Mouse (Mus musculus): ENCODE measurements around the gene Lnx1. TPM values are rescaled to one million over a fixed set of nuclear protein-coding genes. Genes with fewer than 3 reads are reported as not detected.

The Lnx1 gene
- polyA plus RNA-seq, 1 experiment: 1.7 TPM

GRCm38 (mm10) chr5:74617816-74618572 lies 84.7 kb downstream of the Lnx1 start:
- Histone ChIP-seq H3K27ac (replicated peaks; ENCODE audit: low read depth, low read length) (no peak overlapping the region), H3K4me3 (ENCODE audit: insufficient read depth, low read depth, low read length) (no peak overlapping the region), H3K4me1 (ENCODE audit: control insufficient read depth, insufficient read depth, insufficient read length, low read length) (no peaks in the 10 kb centered on the region)

DNA sequence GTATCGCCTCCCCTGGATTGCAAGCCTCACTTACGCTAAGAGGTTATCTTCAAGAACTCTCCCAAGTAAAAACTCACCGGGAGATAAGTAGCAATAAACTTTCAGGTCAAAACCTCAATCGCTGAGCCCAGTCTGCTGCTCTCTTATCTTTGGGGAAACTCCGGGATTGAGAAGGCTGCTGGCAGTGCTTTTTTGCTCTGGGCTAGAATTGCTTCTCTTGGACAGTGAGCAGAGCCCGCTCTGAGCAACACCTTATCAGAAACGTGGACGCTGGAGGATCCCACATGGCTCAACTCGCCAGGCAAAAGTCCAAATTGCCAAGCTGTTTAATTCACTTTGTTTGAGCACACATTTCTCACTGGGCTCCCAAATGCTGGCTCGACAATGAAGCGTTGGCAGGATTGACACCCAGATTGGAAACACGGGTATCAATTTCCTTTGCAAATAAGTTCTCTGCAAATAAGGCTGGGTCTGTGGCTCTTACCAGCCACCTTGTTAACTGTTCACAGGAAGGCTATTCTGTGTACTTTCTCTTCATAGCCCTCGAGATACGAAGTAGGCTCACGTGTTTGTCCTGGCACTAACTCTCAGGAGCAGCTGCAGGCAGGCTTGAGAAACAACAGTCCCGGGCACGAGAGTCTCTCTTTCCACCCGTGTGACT lies 89.1 kb downstream of the Lnx1 start:
- Histone ChIP-seq H3K27ac (replicated peaks; ENCODE audit: low read depth, low read length) (no peak overlapping the region), H3K4me3 (ENCODE audit: insufficient read depth, low read depth, low read length) (0 out of 2 replicates have a peak overlapping the region, but pooled peaks have one; percentile 5), H3K4me1 (ENCODE audit: control insufficient read depth, insufficient read depth, insufficient read length, low read length) (no peaks in the 10 kb centered on the region)

GRCm38 (mm10) chr5:74612713-74613112 lies 90.0 kb downstream of the Lnx1 start:
- Histone ChIP-seq H3K4me3 (ENCODE audit: insufficient read depth, low read depth, low read length) (no peak overlapping the region), H3K4me1 (ENCODE audit: control insufficient read depth, insufficient read depth, insufficient read length, low read length) (no peaks in the 10 kb centered on the region), H3K27ac (replicated peaks; ENCODE audit: low read depth, low read length) (no peak overlapping the region)

DNA sequence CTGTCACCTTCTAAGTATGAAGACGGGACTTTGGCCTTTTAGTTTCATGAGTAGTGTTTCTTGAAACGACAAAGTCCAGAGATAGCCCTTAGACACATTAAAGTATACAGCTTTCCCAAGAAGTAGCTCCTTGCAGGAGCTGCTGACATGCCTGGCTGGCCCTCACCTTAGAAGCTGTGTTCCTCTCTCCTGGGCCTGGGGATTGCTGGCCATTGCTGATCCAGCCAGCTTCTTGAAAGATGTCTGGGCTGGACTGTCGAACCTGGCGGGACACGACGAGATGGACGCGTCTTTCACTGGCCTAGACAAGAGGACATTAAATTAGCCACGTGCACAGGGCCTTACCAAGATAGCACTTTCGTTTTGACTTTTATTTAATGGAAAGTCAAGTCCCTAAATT lies 92.2 kb downstream of the Lnx1 start:
- no peak overlapping the region for H3K27ac ChIP-seq (replicated peaks; ENCODE audit: low read depth, low read length)
- H3K4me3 ChIP-seq (ENCODE audit: insufficient read depth, low read depth, low read length): no peak overlapping the region
- H3K4me1 ChIP-seq (ENCODE audit: control insufficient read depth, insufficient read depth, insufficient read length, low read length): no peaks in the 10 kb centered on the region

DNA sequence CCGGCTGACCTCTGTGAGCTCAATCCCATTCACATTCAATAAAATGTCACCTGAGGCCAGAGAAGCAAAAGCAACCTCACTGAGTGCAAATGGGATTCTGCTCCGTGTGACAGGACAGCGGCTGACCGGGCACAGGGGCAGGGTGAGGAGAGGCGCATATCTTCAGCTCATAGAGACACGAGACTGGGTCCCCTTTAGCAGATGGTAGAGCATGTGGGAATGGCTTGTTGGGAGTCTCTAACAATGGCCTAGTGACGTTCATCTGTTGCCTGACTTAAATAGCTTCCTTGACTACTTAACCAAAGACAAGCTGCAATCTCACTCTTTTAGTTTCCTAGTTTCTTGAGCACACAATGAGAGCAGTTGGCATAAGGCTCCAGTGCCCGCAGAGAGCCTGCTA lies 96.5 kb downstream of the Lnx1 start:
- H3K4me3 ChIP-seq (ENCODE audit: insufficient read depth, low read depth, low read length): no peak overlapping the region
- no peaks in the 10 kb centered on the region for H3K4me1 ChIP-seq (ENCODE audit: control insufficient read depth, insufficient read depth, insufficient read length, low read length)
- H3K27ac ChIP-seq (replicated peaks; ENCODE audit: low read depth, low read length): no peak overlapping the region

DNA sequence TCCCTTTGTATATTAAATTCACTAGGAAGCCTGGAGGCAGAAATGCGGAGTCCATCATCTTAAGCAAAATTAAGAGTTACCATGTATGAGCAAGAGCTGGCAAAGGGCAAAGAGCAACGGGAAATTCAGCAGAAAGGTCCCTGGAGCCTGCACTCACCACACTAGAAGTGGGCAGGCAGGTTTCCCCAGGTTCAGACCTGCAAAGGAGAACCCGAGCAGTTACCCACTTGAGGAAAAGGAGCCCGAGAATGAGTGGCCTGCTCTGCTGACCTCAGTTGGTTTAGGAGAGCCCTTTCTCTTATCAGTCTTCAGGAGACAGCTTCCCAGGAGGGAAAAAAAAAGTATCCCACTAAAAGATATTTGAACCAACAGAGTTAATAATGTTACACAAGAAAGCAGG lies 99.4 kb downstream of the Lnx1 start:
- no peaks in the 10 kb centered on the region for H3K4me1 ChIP-seq (ENCODE audit: control insufficient read depth, insufficient read depth, insufficient read length, low read length)
- H3K4me3 ChIP-seq (ENCODE audit: insufficient read depth, low read depth, low read length): no peak overlapping the region
- H3K27ac ChIP-seq (replicated peaks; ENCODE audit: low read depth, low read length): no peak overlapping the region

GRCm38 (mm10) chr5:74602371-74602770 lies 100.3 kb downstream of the Lnx1 start:
- H3K4me1 ChIP-seq (ENCODE audit: control insufficient read depth, insufficient read depth, insufficient read length, low read length): no peaks in the 10 kb centered on the region
- H3K27ac ChIP-seq (replicated peaks; ENCODE audit: low read depth, low read length): no peak overlapping the region
- no peak overlapping the region for H3K4me3 ChIP-seq (ENCODE audit: insufficient read depth, low read depth, low read length)

DNA sequence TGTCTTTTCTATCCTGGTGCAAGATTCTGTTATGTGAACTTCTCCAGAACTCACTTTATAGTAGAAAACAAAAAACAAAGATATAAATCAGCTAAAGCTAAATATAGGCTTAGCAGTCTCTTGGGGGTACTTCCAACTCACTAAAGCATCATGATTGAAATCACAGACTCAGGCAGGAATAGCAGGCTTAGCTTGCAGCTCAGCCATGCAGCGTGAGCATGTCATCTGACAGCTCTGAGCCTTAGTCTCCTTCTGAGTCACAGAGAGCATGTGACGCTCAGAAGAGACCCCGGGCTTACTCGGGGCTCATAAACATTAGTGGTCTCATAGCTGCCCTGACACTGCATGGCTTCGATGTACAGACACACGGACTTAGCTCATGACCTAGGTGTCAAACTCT lies 100.7 kb downstream of the Lnx1 start:
- H3K4me3 ChIP-seq (ENCODE audit: insufficient read depth, low read depth, low read length): no peak overlapping the region
- no peaks in the 10 kb centered on the region for H3K4me1 ChIP-seq (ENCODE audit: control insufficient read depth, insufficient read depth, insufficient read length, low read length)
- no peak overlapping the region for H3K27ac ChIP-seq (replicated peaks; ENCODE audit: low read depth, low read length)

DNA sequence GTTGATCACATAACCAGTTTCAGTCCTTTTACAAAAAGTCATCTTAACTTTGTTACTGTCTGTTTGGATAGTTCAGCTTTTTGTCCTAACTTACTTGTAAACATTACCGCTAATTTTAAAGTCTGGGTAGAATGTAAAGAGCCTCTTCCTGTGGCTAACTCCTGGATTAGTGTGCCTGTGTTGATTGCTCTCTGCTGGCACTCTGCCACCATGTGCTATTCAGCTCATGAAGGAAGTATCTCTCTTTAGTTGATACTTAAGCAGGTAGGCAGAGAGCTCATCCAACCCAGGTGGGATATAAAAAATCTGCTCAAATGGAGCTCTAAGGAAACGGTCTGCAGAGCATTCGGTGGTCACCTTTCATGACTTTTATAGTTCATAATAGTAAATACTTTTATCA lies 101.5 kb downstream of the Lnx1 start:
- Histone ChIP-seq H3K27ac (replicated peaks; ENCODE audit: low read depth, low read length) (no peak overlapping the region), H3K4me3 (ENCODE audit: insufficient read depth, low read depth, low read length) (no peak overlapping the region), H3K4me1 (ENCODE audit: control insufficient read depth, insufficient read depth, insufficient read length, low read length) (no peaks in the 10 kb centered on the region)

DNA sequence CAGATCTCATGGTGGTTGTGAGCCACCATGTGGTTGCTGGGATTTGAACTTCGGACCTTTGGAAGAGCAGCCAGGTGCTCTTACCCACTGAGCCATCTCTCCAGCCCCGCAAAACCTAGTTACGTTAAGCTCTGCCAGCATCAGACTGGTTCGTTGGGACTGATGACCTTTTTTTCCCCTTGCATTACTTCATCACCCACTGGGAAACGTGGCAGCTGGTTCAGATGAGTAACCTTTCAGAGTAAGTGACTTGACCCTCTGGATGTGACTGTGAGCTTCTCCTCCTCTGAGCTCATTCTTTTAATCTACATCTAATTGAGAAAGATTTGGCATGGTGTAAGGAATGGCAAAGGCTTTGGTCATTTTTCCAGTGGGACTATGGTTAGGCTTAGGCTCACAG lies 102.7 kb downstream of the Lnx1 start:
- Histone ChIP-seq H3K4me3 (ENCODE audit: insufficient read depth, low read depth, low read length) (no peak overlapping the region), H3K27ac (replicated peaks; ENCODE audit: low read depth, low read length) (no peak overlapping the region), H3K4me1 (ENCODE audit: control insufficient read depth, insufficient read depth, insufficient read length, low read length) (no peaks in the 10 kb centered on the region)

DNA sequence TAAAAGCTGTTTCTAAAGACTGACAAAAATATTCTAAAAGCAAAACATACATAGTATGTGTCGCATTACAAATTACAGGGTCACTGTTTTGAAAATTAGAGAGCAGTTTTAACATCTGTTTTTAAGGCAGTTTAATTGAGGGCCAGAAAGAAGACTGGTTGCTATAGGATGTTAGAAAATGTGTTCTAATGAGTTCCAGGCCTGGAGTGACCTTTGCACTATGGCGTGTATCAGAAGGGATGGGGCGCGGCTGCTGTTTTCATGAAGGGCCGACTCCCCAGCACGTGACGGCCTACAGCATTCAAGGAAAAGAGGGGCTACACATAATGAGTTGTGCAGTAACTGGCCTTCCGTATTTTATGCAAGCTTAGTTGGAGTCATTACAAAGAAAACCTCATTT lies 109.6 kb downstream of the Lnx1 start:
- no peak overlapping the region for H3K4me3 ChIP-seq (ENCODE audit: insufficient read depth, low read depth, low read length)
- H3K27ac ChIP-seq (replicated peaks; ENCODE audit: low read depth, low read length): no peak overlapping the region
- no peaks in the 10 kb centered on the region for H3K4me1 ChIP-seq (ENCODE audit: control insufficient read depth, insufficient read depth, insufficient read length, low read length)

DNA sequence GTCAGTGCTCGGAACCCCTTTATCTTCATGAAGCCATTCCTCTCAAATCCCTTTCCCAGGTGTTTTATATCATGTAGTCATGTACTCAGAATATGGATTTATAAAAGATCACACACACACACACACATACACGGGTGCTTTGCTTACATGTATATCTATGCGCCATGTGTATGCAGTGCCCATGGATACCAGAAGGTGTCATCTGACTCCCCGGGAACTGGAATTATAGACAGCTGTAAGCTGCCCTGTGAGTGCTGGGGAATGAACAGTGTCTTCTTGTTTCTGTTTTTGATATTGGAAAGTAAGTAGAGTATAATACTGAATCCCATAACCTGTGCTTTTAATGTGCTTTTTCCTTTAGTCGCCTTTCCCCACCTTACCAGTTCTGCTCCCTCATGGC lies 111.3 kb downstream of the Lnx1 start:
- no peaks in the 10 kb centered on the region for H3K4me1 ChIP-seq (ENCODE audit: control insufficient read depth, insufficient read depth, insufficient read length, low read length)
- no peak overlapping the region for H3K4me3 ChIP-seq (ENCODE audit: insufficient read depth, low read depth, low read length)
- H3K27ac ChIP-seq (replicated peaks; ENCODE audit: low read depth, low read length): no peak overlapping the region

- Histone ChIP-seq H3K4me1 (ENCODE audit: control insufficient read depth, insufficient read depth, insufficient read length, low read length) (no peaks in the 10 kb centered on the region), H3K27ac (replicated peaks; ENCODE audit: low read depth, low read length) (no peak overlapping the region), H3K4me3 (ENCODE audit: insufficient read depth, low read depth, low read length) (no peak overlapping the region)
These were observed 113.6 kb downstream of the Lnx1 start for GRCm38 (mm10) chr5:74589133-74589532.

DNA sequence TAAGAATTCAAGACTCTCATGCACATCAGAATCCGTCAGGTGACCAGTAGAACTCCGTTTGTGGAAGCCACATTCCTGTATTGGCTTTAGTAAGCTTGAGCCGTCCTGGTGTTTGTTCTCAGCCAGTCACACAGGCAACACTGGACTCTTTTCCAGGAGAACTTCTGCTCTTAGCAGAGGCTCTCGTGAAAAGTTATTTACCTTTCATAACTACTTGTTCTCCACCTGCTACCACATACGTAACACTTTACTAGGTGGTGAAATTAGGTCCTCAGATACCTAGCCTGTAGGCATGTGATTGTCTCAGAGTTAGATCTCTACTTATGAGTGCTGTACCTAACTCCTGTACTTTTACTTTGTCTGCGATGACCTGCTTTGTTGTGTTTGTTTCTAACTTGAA lies 130.9 kb downstream of the Lnx1 start:
- H3K4me3 ChIP-seq (ENCODE audit: insufficient read depth, low read depth, low read length): no peak overlapping the region
- no peak overlapping the region for H3K27ac ChIP-seq (replicated peaks; ENCODE audit: low read depth, low read length)
- H3K4me1 ChIP-seq (ENCODE audit: control insufficient read depth, insufficient read depth, insufficient read length, low read length): no peaks in the 10 kb centered on the region

DNA sequence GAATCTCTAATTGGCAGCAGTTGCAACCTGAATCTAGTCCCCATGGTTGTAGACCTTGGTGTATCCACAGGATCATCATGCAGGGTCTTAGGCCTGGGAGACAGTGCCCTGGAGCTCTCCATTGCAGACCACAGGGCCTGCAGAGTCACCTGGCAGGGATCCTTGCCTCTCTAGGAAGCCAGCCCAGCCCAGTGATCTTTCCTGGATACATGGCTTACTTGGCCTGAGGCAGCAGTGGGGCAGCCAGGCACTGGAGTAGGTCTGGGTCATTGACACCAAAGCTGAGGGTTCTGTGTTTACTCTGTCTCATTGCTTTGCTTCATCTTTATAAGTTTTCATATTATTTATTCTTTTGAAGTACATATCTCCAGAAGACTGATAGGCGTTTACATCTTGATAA lies 141.6 kb downstream of the Lnx1 start:
- Histone ChIP-seq H3K4me3 (ENCODE audit: insufficient read depth, low read depth, low read length) (no peak overlapping the region), H3K27ac (replicated peaks; ENCODE audit: low read depth, low read length) (no peak overlapping the region), H3K4me1 (ENCODE audit: control insufficient read depth, insufficient read depth, insufficient read length, low read length) (0 out of 2 replicates have a peak, but pooled peaks cover 2% of the 10 kb centered on the region)

GRCm38 (mm10) chr5:74549566-74549965 lies 153.1 kb downstream of the Lnx1 start:
- H3K4me3 ChIP-seq (ENCODE audit: insufficient read depth, low read depth, low read length): no peak overlapping the region
- H3K4me1 ChIP-seq (ENCODE audit: control insufficient read depth, insufficient read depth, insufficient read length, low read length): no peaks in the 10 kb centered on the region
- H3K27ac ChIP-seq (replicated peaks; ENCODE audit: low read depth, low read length): no peak overlapping the region

All from brown adipose tissue, adult 24 weeks (tissue).